Mouse (Mus musculus) granulocyte monocyte progenitor cell, adult 5-6 weeks (primary cell): Measurements from ENCODE around the gene Il12rb2. TPM values are rescaled to one million over a fixed set of nuclear protein-coding genes. Genes with fewer than 3 reads are reported as not detected.

ENCODE experiments used
- ATAC-seq: replicated peaks from 2 replicates; pipeline ENCODE4 v1.8.0; 2016; ENCODE audit warnings: mild to moderate bottlenecking, moderate TSS enrichment, inconsistent platforms; ENCODE audit not compliant: poor library complexity, severe bottlenecking
- total RNA-seq, 2 experiments: library from RNA; stranded (forward) in 1 of 2; stranded (reverse) in 1 of 2; fragments of 200-712, 200-1000 nt in 1 of 2; fragments of >200 nt in 1 of 2; fragmentation: Nextera tagmentation in 1 of 2; gene quantifications; 2 replicates each; pipeline ENCODE4 v1.2.3; 2014 to 2017

The Il12rb2 gene
- 5.3 and 8.6 TPM in 2 replicates for total RNA-seq (2014; fragmentation: Nextera tagmentation)
- 2.9 and 3.4 TPM in 2 replicates for total RNA-seq (2017)

DNA sequence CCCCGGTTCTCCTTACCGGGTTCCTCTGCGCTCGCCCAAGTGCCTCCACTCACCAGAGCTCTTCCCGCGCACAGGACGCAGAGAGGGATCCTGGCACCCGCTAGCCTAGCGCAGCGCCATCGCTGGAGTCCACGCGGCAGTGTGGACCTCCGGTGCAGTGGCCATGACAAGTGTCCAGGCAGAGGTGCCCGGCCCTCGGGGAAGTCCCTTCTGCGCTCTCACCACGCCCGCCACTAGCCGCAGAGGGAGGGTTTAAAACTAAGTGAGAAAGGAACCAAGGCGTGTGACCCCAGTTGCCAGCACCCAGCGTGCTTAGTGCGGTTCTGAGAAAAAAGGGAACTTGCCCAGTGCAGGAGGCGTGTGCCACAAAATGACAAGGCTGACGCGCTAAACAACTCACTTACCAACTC lies at the start of gene Il12rb2:
Il12rb2 (minus strand) TSS at position 207 of the 410 bp plus-strand sequence.
- peak; percentile 91 for ATAC-seq

DNA sequence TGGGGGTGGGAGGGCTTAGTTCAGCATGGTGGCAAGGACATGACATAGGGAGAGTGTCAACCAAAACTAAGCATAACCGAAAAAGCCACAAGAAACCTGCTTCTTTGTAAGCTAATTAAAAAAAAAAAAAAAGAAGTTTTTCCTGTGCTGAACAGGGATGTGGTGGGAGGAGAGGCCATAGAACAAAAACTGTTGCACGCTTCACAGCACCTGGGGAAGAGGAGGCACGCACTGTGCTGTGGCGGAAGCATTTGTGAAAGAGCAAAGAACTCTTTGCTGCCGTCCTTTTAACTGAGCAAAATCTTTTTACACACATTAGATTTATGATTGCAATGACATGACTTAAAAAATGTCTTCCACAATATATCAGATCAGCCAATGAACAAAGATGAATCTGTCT lies 45.8 kb upstream of the Il12rb2 start:
- no peak for ATAC-seq

DNA sequence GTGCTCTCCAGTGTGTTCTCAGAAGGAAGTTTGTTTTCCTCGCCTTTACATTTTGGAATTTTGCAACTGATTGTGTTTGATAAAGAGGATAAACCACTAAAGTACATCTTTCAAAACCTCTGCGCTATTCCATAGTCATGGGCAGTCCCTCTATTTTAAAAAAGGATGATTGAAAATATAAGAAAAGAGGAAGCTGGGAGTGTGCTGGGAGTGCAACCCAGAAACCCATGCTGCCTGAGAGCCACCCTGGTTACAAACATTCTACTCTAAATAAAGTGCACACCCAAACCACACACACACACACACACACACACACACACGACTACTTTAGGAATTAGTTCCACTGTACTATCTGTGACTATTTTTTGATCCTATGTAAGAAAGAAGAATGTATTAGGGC lies 40.6 kb upstream of the Il12rb2 start:
- ATAC-seq, result peak; percentile 59

DNA sequence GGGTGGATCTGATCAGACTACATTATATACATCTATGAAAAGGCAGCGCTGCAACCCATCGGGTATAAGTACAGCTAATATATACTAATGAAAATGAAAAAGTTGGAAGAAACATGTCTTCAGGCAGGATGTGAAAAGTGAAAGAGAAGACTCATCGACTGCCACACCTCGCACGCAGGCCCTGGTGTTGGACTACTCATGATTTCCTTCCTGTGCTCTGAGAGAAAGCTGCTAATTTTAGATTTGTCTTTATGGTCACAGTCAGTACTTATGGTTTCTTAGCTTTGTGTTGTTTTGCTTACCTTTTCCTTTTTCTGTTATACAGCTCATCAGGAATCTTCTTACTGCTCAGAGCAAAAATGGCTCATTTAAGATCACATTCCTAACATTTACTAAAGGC lies 39.3 kb upstream of the Il12rb2 start:
- no peak for ATAC-seq

DNA sequence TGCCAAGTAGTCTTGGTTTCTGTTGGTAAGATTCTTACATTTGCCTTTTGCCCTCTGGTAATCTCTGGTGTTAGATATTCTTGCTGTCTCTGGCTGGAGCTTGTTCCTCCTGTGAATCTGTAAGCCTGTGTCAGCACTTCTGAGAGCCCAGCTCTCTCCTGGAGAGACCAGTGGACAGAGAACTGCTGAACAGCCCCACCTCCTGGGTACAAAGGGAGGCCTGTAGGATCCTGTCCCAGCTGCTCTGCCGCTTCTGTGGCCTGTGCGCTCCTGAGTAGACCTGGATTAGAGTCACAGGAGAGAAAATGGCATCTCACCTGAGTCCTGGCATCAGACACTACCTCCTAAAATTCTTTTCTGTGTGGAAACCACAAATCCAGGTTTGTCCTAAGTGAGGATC lies 37.4 kb upstream of the Il12rb2 start:
- no peak for ATAC-seq

DNA sequence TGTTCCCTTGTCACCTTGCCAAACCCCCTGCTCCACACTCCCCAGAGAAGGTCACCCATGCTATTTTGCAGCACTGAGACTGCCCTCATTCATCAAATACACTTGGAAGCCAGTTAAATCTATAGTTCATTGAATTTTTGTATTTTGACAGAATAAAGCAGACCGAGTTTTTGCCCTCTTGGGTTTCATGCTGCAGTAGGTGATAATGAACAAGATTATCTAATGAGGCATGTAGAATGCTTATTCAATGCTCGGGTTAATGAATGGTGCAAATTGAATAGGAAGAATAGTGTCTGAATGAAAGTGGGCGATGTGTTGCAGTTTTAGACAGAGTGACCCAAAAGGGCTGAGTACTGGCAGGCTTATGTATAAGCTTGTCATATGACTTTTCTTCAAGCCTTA lies 29.3 kb upstream of the Il12rb2 start:
- no peak for ATAC-seq

DNA sequence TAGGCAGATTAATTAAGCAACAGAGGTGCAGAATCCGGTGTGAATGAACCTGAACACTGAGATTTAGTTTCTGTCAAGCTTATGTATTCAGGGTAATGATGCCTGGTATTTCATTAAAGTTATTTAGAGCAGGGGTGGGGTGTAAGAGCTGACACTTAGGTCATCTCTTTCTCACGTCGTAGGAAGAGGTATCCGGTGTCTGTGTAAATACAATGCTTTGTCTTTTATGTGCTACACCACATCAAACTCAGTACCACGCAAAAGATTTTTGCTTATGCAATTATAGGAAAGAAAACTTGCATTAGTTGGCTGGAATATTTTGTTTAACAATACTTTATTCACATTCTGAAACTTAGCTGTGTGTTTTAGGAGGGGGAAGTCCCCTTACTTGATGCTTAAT lies 23.6 kb upstream of the Il12rb2 start:
- no peak for ATAC-seq

DNA sequence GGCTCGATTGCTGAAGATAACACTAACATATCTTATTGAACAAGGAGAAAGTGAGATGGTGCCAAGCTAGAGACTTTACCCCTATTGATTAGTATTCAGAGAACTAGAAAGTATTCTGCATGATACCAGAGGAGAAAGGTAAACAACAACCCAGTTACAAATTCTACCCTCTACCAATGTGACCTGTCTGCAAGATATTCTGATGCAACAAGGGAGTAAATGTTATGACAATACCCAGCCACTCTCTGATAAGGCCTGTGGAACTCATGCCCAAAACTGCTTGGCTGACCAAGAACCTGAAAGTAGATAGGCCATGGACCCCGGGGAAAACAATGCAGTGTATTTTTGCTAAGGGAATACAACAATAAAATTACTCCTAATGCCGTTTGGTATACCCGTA lies 10.2 kb downstream of the Il12rb2 start:
- ATAC-seq, result no peak

DNA sequence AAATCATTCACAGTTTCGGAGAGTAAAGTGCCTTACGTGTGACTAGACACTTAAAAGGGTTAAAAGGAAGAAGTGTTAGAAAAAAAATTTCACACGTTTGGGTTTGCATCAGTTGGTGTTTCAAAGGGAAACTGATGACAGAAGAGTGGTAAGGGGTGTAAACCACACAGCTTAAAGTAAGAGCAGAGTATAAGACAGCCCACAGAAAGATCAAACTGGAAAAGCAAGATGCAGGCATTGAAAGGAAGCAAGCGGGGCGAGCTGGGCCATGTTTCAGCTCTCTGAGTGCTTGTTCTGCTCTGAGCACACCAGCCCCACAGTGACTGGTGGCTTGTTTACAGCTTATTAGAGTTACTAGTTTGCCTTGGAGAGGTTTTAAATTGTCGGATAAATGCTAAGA lies 27.9 kb downstream of the Il12rb2 start:
- no peak for ATAC-seq

DNA sequence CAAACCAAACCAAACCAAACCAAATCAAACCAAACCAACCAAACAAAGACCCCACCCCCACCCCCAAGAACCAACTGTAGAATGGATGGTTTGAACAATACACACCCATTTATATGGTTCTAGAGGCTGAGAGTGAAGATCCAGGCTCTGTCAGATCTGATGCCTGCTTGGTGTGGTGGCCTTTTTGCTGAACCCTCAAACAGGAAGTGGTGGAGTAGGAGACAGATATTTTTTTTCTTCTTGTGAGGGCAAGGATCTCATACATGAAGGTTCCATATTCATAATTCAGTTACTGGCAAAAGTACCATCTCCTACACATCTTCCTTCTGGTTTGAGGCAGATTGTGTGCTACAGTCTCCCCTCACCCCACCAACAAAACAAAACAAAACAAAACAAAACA lies 36.5 kb downstream of the Il12rb2 start:
- ATAC-seq, result no peak

DNA sequence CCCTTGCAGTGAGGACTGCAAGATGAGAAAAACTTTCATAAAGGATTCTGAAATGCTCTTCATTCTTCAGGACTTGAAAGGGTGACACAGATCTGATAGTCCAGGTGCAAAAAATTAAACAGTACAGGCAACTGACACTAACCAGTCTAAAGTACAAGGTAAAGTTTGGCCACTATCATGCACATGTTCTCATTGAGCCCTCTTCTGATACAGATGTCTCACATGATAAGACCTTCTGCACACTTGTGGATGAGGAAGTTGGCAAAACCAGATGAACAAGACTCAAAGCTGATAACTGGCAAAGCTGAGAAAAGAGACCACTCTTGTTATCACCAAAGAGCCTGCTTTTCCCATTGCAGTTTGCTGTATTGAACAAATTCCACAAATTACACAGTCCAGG lies 38.0 kb downstream of the Il12rb2 start:
- ATAC-seq, result peak; percentile 74

DNA sequence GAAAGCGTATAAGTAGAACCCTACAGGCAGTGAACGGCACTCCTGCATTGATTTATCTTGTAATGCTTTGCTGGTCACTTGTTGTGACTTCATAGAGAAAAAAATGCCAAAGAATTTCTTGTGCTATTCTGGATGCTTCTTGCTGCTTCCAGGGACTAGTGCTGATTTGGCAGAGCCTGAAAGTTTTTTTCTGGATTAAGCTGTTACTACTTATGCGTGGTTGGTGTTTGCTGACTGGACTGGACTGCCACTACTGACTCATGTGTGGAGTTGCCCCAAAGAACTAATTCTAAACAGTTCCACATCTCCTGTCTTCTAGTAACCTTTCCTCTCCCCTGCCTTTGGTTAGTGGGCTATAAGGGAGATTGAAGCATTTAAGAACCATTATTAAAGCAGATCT lies 52.2 kb downstream of the Il12rb2 start:
- ATAC-seq, result no peak

DNA sequence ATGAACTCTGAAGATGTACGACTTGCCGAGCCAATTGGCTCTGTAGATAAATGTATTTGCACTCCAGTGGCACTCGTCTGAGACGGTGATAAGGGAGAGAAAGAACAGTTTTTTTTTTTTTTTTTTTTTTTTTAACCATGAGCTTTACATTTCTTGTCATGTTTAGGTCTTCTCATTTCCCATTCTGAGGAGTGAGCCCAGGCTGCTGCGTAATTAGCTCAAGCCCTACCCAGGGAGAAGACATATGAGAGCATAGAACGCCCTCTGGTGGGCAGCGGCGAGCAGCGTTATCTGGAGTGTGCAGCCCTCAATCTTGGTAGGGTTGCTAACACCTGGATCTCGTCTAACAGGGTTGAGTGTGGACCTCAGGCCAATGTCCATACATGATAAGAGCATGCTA lies 57.5 kb downstream of the Il12rb2 start:
- peak; percentile 98 for ATAC-seq

DNA sequence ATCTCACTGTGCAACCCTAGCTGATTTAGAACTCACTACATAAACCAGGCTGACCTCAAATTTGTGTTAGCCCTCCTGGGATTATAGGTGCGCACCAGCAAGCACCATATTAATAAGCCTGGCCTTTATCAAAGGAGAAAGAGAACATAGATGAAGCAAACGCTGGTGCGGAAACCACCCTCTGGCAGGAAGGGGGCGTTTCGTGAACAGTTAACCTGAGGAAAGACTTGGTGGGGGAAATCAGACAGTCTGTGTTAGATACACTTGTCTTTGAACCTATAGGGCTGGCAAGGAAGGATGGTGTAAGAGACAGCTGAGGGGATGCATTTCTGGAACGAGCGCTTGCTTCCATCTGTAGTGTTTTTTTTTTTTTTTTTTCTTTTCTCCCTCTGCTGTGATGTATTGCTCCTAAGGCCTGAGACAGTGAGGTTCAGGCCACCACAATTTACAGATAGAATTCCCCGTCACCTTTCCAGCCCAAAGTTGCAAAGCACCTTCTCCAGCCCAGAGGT lies 58.1 kb downstream of the Il12rb2 start:
- ATAC-seq, result peak; percentile 27; the same call in 1 of the 2 replicates

DNA sequence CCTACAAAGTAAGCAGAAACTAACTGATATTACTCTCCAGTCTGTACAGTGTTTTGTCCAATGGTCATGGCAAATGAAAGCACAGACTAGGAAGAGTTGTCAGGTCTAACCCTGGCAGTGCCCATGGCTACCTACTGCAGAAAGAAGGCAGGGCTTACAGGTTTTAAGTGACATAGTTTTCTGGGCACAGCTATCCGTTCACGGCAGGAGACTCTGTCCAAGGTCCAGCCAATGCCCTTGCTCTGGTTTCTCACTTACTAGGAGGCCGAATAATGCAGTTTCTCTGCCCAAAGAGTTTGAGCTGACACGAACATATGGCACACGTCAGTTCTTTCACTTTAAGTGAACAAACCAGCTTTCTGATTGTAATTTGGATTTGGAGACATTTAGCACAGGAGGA lies 58.9 kb downstream of the Il12rb2 start:
- no peak for ATAC-seq

DNA sequence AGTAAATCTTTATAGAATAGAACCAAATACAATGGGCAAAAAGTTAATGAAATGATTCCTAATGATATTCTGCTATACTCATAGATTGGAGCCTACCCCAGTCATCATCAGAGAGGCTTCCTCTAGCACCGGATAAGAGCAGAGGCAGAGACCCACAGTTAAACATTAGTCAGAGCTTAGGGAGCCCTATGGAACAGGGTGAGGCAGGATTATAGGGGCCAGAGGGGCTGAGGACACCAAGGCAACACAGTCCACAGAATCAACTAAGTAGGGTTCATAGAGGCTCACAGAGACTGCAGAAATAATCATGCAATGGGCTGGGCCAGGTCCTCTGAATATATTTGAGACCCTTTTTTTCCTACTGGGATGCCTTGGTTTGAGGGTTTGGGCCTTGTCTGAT lies 61.3 kb downstream of the Il12rb2 start:
- ATAC-seq, result no peak

DNA sequence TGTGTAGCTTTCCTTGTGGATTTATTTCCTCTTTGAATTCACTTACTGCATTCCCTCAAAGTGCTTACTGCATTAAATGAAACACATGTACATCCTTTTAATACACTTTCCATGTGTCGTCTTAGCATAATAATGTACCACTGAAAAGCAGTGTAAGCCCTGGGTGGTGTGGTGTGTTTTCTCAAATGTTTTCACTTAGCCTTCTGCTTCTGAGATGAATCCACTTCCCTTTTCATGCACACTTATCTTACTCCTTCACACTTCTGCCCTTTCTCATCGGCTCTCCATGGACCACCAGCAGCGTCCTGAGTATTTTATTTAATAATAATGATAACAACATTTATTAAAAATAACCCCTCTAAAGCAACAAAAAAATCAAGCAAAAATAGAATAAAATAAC lies 66.2 kb downstream of the Il12rb2 start:
- no peak for ATAC-seq

DNA sequence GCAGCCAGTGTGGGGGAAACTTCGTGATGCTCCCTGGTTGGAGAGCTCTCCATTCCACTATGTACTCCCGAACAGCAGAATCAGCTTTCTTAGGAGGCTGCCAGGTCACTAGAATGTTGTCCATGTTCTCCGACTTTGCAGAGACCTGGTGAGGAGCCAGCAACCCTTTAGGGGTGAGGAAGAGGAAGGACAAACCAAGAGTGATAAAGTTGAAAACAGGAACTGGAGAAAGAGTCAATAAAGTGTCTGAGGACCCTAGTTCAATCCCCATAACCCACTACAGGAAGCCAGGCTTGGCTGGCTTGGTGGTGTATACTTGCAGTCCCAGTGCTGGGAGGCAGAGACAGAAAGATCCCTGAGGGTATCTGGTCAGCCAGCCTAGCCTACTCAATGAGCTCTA lies 67.0 kb downstream of the Il12rb2 start:
- ATAC-seq, result peak; percentile 37

DNA sequence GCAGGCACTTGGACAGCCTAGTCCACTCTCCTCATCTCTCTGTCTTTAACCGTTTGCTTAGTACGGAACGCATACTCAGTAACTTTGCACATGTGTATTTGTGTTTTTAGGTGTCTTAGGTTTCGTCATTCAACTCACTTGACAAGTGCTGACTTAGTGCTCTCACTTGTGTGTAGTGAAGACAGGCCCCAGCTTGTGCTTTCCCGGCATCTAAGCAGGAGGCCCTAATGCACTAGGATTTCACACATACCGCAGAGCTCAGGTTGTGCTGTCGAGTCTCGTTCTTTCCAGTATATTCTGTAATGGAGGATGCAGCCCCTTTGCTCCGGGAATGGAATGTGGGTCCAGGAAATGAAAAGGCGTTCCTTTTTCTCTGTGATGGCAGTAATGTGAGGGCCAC lies 72.8 kb downstream of the Il12rb2 start:
- no peak for ATAC-seq

DNA sequence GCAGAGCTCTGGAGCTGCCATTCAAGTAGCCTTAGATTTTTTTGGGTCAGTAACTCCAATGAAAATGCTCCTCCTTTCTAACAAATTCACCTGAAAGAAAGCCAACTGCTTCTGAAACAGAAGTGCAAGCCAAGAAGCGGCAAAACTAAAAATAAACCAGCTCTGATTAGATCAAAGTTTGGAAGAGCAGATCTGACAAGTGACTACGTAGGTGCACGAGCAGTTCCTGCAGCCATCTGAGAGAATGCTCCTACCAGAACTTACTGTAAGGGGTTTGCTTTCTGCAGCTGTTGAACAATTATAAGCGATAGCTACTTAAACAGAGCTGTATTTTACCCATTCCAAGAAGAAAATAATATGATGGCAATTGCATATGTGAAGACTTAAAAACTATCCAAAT lies 73.5 kb downstream of the Il12rb2 start:
- no peak for ATAC-seq

DNA sequence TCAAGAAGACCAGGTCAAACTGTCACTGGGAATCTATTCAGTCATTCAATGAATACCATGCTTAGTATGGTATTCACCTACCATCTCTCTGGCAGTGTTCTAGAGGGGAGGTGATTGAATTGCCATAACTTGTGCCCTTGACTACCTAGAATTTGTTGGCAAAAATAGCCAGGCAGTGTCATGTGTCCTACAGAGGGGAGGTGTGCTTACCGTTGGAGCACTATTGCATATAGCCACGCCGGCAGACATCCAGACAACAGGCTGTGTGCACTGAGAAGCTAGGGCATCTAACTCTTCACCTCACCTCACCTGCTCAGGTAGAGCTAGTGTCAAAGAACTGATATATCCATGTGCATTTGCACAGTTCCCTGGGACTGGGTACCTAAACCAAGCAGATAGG lies 74.8 kb downstream of the Il12rb2 start:
- ATAC-seq, result no peak

DNA sequence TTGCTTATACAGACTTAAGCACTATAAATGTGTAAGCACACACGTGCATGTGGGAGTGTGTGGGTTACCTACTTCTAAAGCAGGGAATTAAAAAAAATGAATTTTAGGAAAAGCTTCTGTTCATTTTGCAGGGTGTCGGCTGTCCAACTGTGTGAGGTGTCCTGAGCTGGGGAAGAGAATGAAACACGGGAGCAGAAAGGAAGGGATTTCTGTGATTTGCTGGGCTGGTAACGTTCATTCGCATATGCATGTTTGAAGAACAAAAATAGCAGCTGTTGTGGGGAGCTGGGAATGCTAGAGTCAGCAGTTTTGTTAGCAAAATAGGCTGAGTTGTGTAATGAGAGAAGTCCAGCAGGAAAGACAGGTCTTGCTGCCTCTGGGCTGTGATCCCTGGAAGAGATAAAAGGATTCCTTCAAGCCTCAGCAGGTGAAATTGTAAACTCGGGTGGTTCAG lies 75.3 kb downstream of the Il12rb2 start:
- no peak for ATAC-seq

DNA sequence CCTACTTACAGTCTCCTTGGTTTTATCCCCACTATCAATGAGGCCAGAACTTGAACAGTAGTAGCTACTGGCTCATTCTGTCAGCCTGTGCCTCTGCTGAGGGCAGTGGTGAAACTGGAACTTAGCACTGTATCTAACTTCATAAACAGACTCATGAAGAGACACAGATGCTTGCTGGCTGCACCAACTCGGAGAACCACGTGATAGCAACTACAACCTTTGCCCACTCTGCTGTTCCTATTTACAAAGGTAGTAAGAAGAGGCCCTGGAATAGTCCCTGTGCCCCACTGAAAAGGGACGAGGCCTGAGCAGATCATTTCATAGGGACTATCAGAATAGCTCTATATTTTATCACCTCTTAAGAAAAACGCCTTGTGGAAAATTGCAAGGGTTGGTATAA lies 75.7 kb downstream of the Il12rb2 start:
- ATAC-seq, result no peak
